ENCODE assay signal across 8 mouse cellular contexts in genomic region chr12:24252071-24252874, GRCm38 (mm10).
A peak's percentile ranks its signal among the peaks of the same experiment; 100 is the strongest.
DNase-seq lines count a peak whose midpoint lies in the region; ATAC-seq and TF ChIP-seq lines count a peak whose summit lies in the region.
"Not testable (repeated sequence)": the region's sequence is repeated elsewhere in the genome, so short reads cannot be mapped to it uniquely, and the experiment has no call there.

No protein-coding gene starts in this region.

- 3% methylated on average over 66 of the region's 77 CpGs for WGBS in hindbrain, embryonic 12.5 days
- 1% methylated on average over 55 of the region's 77 CpGs for WGBS in neural tube, embryonic 13.5 days
- under 1% methylated on average over 38 of the region's 77 CpGs for WGBS in stomach, postnatal 0 days

- H3K36me3 ChIP-seq in hindbrain, embryonic 12.5 days; neural tube, embryonic 13.5 days; stomach, postnatal 0 days (ENCODE audit: control insufficient read depth, insufficient read depth, low read length): not testable (repeated sequence)

- H3K4me2 ChIP-seq in hindbrain, embryonic 12.5 days (replicated peaks) = peak overlapping the region; percentile 52
- H3K4me2 ChIP-seq in neural tube, embryonic 13.5 days = peak overlapping the region; percentile 59
- H3K4me2 ChIP-seq in stomach, postnatal 0 days (replicated peaks; ENCODE audit: low read depth) = peak overlapping the region; percentile 62

- H3K9ac ChIP-seq in hindbrain, embryonic 12.5 days = peak overlapping the region; percentile 73
- peak overlapping the region; percentile 77 for H3K9ac ChIP-seq in neural tube, embryonic 13.5 days
- peak overlapping the region; percentile 62 for H3K9ac ChIP-seq in stomach, postnatal 0 days (ENCODE audit: low read length)

- not testable (repeated sequence) for ATAC-seq in hindbrain, embryonic 12.5 days (ENCODE audit: low FRiP score); neural tube, embryonic 13.5 days (ENCODE audit: low read depth); stomach, postnatal 0 days (ENCODE audit: low FRiP score, low TSS enrichment)

- not testable (repeated sequence) for TF ChIP-seq CTCF in stomach, postnatal 0 days (IDR thresholded peaks at IDR 0.05; ENCODE audit: low read depth)

- not testable (repeated sequence) for TF ChIP-seq EP300 in stomach, postnatal 0 days (optimal IDR thresholded peaks at IDR 0.05)

- H3K27ac ChIP-seq in hindbrain, embryonic 12.5 days; stomach, postnatal 0 days (replicated peaks): not testable (repeated sequence)
- peak overlapping the region; percentile 28; the same call in 1 of the 2 replicates for H3K27ac ChIP-seq in neural tube, embryonic 13.5 days (replicated peaks)

- H3K4me1 ChIP-seq in hindbrain, embryonic 12.5 days; neural tube, embryonic 13.5 days (replicated peaks); stomach, postnatal 0 days (replicated peaks; ENCODE audit: control insufficient read depth, insufficient read depth): not testable (repeated sequence)

- peak; percentile 5 for DNase-seq in CD4-positive helper T cell, adult 2 months (ENCODE audit: low read depth, low spot score)
- DNase-seq in embryo, embryonic 9.5 days (ENCODE audit: extremely low spot score) = peak; percentile 47
- DNase-seq in gastrocnemius, postnatal 10 days = peak; percentile 13
- DNase-seq in layer of hippocampus, postnatal 10 days (ENCODE audit: low spot score in 2 of 2) = peak; percentile 13 to 38
- DNase-seq in lung, adult 18-20 months = peak; percentile 1 to 5
- peak; percentile 24 for DNase-seq in stomach, postnatal 0 days (ENCODE audit: low spot score)

- peak overlapping the region; percentile 62 for H3K4me3 ChIP-seq in hindbrain, embryonic 12.5 days
- peak overlapping the region; percentile 53 for H3K4me3 ChIP-seq in neural tube, embryonic 13.5 days
- peak overlapping the region; percentile 51 for H3K4me3 ChIP-seq in stomach, postnatal 0 days (ENCODE audit: low read depth, low read length)

- H3K27me3 ChIP-seq in hindbrain, embryonic 12.5 days; neural tube, embryonic 13.5 days; stomach, postnatal 0 days (ENCODE audit: control insufficient read depth, insufficient read depth, low read length): not testable (repeated sequence)

- H3K9me3 ChIP-seq in hindbrain, embryonic 12.5 days (replicated peaks); neural tube, embryonic 13.5 days; stomach, postnatal 0 days (ENCODE audit: control insufficient read depth, low read length): not testable (repeated sequence)
